Mouse (Mus musculus): ENCODE measurements around the gene Fam196a.

DNA sequence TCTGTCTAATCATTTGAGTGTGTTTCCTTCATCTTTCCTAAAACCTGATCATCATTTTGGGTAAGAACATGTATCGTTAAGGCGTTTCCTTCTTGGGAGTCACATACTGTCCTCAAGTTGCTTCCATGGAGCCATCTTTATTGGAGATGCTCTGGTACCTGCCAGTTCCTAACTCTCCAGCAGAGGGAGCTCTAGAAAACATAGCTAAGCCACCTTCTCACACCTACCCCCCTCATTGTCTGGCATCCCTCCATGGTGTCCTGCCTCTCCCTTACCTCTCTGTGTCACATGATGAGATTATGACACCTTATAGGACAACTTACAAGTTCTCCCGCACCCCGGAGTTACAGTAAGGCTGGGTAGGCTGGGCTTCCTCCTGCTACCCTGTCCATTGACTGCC lies 45.3 kb downstream of the Fam196a start:
- TF ChIP-seq GATA1 (IDR thresholded peaks at IDR 0.05; ENCODE audit: low read length), result no peak
- no peak for TF ChIP-seq TAL1 (IDR thresholded peaks at IDR 0.05; ENCODE audit: low read length)

All from erythroblast, embryonic 14.5 days (primary cell).